Mouse (Mus musculus) erythroid progenitor cell, adult 5-6 weeks (primary cell): Measurements from ENCODE around the gene Ptprk. TPM values are rescaled to one million over a fixed set of nuclear protein-coding genes. Genes with fewer than 3 reads are reported as not detected.

ENCODE experiments used
- ATAC-seq: replicated peaks from 2 replicates; pipeline ENCODE4 v1.8.0; 2016; ENCODE audit warnings: moderate number of reproducible peaks, mild to moderate bottlenecking, moderate TSS enrichment, inconsistent platforms; ENCODE audit not compliant: poor library complexity, low FRiP score, severe bottlenecking
- total RNA-seq, 2 experiments: library from RNA; stranded (forward) in 1 of 2; stranded (reverse) in 1 of 2; fragments of 150-400 nt in 1 of 2; fragments of 186-747, 209-891 nt in 1 of 2; gene quantifications; 2 replicates each; pipeline versions ENCODE4 v1.2.3 to v1.2.4; 2015 to 2017; ENCODE audit warnings: low replicate concordance in 2 of 2

Gene Ptprk
- total RNA-seq, 2 experiments from 2014 or later = not detected

- no peak for ATAC-seq
Measured at GRCm38 (mm10) chr10:28171196-28171595, 96.6 kb downstream of the Ptprk start.

- ATAC-seq = no peak
Measured at GRCm38 (mm10) chr10:28178876-28179275, 104.3 kb downstream of the Ptprk start.

- no peak for ATAC-seq
Measured at GRCm38 (mm10) chr10:28182081-28182480, 107.5 kb downstream of the Ptprk start.

- ATAC-seq = no peak
Measured at GRCm38 (mm10) chr10:28184675-28185074, 110.1 kb downstream of the Ptprk start.

GRCm38 (mm10) chr10:28185326-28185725 is 110.7 kb downstream of the Ptprk start:
- ATAC-seq = no peak

- ATAC-seq = no peak
Measured at GRCm38 (mm10) chr10:28186018-28186800, 111.6 kb downstream of the Ptprk start.

- ATAC-seq = no peak
Measured at GRCm38 (mm10) chr10:28191440-28191839, 116.8 kb downstream of the Ptprk start.

GRCm38 (mm10) chr10:28193630-28194029 is 119.0 kb downstream of the Ptprk start:
- no peak for ATAC-seq

GRCm38 (mm10) chr10:28200609-28201008 is 126.0 kb downstream of the Ptprk start:
- no peak for ATAC-seq

- no peak for ATAC-seq
Measured at GRCm38 (mm10) chr10:28209394-28209793, 134.8 kb downstream of the Ptprk start.

- no peak for ATAC-seq
Measured at GRCm38 (mm10) chr10:28212083-28212482, 137.5 kb downstream of the Ptprk start.

GRCm38 (mm10) chr10:28215153-28215552 is 140.5 kb downstream of the Ptprk start:
- ATAC-seq = no peak

GRCm38 (mm10) chr10:28223602-28224001 is 149.0 kb downstream of the Ptprk start:
- ATAC-seq = no peak

- ATAC-seq = no peak
Measured at GRCm38 (mm10) chr10:28224376-28224775, 149.8 kb downstream of the Ptprk start.

- no peak for ATAC-seq
Measured at GRCm38 (mm10) chr10:28225536-28226075, 151.0 kb downstream of the Ptprk start.

- ATAC-seq = no peak
Measured at GRCm38 (mm10) chr10:28227732-28228131, 153.1 kb downstream of the Ptprk start.

GRCm38 (mm10) chr10:28228208-28228607 is 153.6 kb downstream of the Ptprk start:
- no peak for ATAC-seq

- no peak for ATAC-seq
Measured at GRCm38 (mm10) chr10:28232273-28233167, 157.9 kb downstream of the Ptprk start.

- ATAC-seq = no peak
Measured at GRCm38 (mm10) chr10:28249047-28249446, 174.4 kb downstream of the Ptprk start.

- no peak for ATAC-seq
Measured at GRCm38 (mm10) chr10:28251385-28251784, 176.8 kb downstream of the Ptprk start.

- ATAC-seq = no peak
Measured at GRCm38 (mm10) chr10:28260651-28261050, 186.0 kb downstream of the Ptprk start.
